Mouse (Mus musculus): Measurements from ENCODE around the gene Ap1b1.

DNA sequence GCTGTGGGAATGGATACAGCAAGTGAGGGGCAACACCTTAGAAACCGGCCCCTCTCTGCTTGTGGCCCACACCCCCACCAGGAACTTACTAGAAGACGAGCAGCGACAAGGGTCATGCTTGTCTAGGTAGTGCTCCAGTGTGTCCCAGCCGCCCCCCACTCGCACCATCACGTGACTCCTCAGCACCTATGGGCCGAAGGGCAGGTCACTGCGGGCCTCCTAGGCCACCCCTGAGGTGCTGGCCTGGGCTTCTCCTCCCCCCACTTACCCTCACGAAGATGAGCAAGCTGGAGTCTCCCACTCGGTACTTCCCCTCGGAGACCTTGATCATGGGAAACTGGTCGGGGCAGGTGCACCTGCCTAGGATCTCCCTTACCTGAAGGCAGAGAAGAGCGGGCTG is 75.7 kb downstream of the Ap1b1 start:
- no peak for TF ChIP-seq CTCF (IDR thresholded peaks at IDR 0.05; ENCODE audit: low read depth, low read length)
- TF ChIP-seq POLR2AphosphoS5 (IDR thresholded peaks at IDR 0.05; ENCODE audit: insufficient replicate concordance, low read depth, low read length): no peak
- TF ChIP-seq TAL1 (conservative IDR thresholded peaks at IDR 0.05; ENCODE audit: low read depth, low read length): no peak
- TF ChIP-seq GATA2 (IDR thresholded peaks at IDR 0.05; ENCODE audit: borderline replicate concordance, low read depth, low read length): no peak
- TF ChIP-seq GATA1 (IDR thresholded peaks at IDR 0.05; ENCODE audit: borderline replicate concordance, low read length): no peak
